Mouse (Mus musculus): ENCODE measurements around the gene Trappc6a. TPM values are rescaled to one million over a fixed set of nuclear protein-coding genes. Genes with fewer than 3 reads are reported as not detected.
"Not testable (repeated sequence)": the region's sequence is repeated elsewhere in the genome, so short reads cannot be mapped to it uniquely, and the experiment has no call there.

Trappc6a gene
- polyA plus RNA-seq, 2 experiments: 24.1 to 40.2 TPM

DNA sequence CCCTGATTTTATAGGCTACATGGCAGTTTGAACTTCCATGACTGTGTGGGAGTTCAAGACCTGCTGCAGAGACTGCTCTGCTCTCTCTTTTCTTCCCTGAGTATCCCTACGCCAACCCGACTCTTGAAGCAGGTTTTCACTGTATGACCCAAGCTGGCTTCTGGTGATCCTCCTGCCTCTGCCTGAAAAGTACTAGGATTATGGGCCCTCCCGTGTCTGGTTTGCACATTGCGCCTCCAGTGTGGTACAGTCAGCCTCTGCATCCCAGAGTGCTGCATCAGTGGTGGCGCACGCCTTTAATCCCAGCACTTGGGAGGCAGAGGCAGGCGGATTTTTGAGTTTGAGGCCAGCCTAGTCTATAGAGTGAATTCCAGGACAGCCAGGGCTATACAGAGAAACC, 1.6 kb downstream of the Trappc6a start:
- Histone ChIP-seq H3K27ac (no peak overlapping the region), H3K4me3 (ENCODE audit: insufficient read depth in 1 of 2, low read depth in 2 of 2, low read length in 2 of 2) (peak overlapping the region in 1 of 2 experiments; percentile 76; a peak in 1 of 4 replicates), H3K4me1 (replicated peaks; ENCODE audit: control insufficient read depth in 2 of 2, insufficient read depth in 2 of 2, low read length in 1 of 2) (peaks cover 7 to 13% of the 10 kb centered on the region in 2 experiments), H3K9me3 (ENCODE audit: control insufficient read depth, low read length) (no peaks in the 10 kb centered on the region), H3K27me3 (ENCODE audit: control insufficient read depth, insufficient read depth, low read length) (no peaks in the 10 kb centered on the region), H3K4me2 (ENCODE audit: low read depth) (peak overlapping the region; percentile 78), H3K9ac (replicated peaks) (no peak overlapping the region), H3K36me3 (replicated peaks; ENCODE audit: control insufficient read depth, insufficient read depth, low read depth) (no peaks in the 10 kb centered on the region)
- DNase-seq (ENCODE audit: low read depth in 3 of 3, low spot score in 3 of 3): no peak
- ATAC-seq (ENCODE audit: insufficient read depth): no peak
- TF ChIP-seq EP300 (IDR thresholded peaks at IDR 0.05; ENCODE audit: low read depth): no peak
- no peak for TF ChIP-seq CTCF (IDR thresholded peaks at IDR 0.05; ENCODE audit: low read depth)
- WGBS (ENCODE audit: insufficient replicate concordance): 73% methylated on average over 7 of the region's 7 CpGs

DNA sequence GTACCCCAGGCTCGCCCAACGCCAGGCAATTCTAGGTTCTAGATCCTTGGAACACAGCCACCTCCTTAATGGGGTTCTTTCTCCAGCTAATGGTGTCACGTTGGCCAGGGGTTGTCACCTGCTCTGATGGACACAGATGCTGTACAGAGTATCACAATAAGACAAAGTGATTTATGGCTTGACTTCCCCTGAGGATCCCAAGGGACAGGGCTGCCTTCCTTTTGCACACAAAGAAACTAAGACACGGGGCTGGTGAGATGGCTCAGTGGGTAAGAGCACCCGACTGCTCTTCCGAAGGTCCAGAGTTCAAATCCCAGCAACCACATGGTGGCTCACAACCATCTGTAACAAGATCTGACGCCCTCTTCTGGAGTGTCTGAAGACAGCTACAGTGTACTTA, 3.7 kb downstream of the Trappc6a start:
- WGBS (ENCODE audit: insufficient replicate concordance): 72% methylated on average over 6 of the region's 7 CpGs
- H3K9me3 ChIP-seq (ENCODE audit: control insufficient read depth, low read length); H3K4me2 ChIP-seq (ENCODE audit: low read depth); ATAC-seq (ENCODE audit: insufficient read depth); DNase-seq (ENCODE audit: low read depth in 3 of 3, low spot score in 3 of 3); H3K4me3 ChIP-seq (ENCODE audit: insufficient read depth in 1 of 2, low read depth in 2 of 2, low read length in 2 of 2); H3K9ac ChIP-seq (replicated peaks); H3K36me3 ChIP-seq (replicated peaks; ENCODE audit: control insufficient read depth, insufficient read depth, low read depth); H3K4me1 ChIP-seq (replicated peaks; ENCODE audit: control insufficient read depth in 2 of 2, insufficient read depth in 2 of 2, low read length in 1 of 2); H3K27ac ChIP-seq; H3K27me3 ChIP-seq (ENCODE audit: control insufficient read depth, insufficient read depth, low read length): not testable (repeated sequence)

DNA sequence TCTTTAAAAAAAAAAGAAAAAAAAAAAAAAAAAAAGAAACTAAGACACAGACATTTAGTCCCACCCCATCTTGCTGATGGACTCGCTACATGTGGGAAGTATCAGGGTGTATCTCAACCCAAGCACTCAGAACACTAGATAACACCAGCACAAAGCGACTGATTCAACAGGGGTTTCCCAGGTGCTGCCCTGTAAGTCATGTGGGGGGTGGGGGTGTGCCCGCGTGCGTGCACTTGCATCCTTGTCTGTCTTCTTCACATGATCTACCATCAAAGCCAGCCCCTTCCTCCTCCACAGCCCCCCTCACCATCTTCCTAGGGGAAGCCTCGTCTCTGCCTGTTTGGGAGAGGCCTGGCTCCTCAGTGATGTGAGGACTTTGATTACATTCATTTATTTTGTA, 4.2 kb downstream of the Trappc6a start:
- ATAC-seq (ENCODE audit: insufficient read depth) (no peak), DNase-seq (ENCODE audit: low read depth in 3 of 3, low spot score in 3 of 3) (no peak)
- WGBS (ENCODE audit: insufficient replicate concordance): 60% methylated on average over 6 of the region's 6 CpGs
- H3K9ac ChIP-seq (replicated peaks): no peak overlapping the region
- H3K4me1 ChIP-seq (replicated peaks; ENCODE audit: control insufficient read depth in 2 of 2, insufficient read depth in 2 of 2, low read length in 1 of 2): peaks cover 7 to 10% of the 10 kb centered on the region in 2 experiments
- no peaks in the 10 kb centered on the region for H3K36me3 ChIP-seq (replicated peaks; ENCODE audit: control insufficient read depth, insufficient read depth, low read depth)
- H3K27me3 ChIP-seq (ENCODE audit: control insufficient read depth, insufficient read depth, low read length): peaks cover 6% of the 10 kb centered on the region; the same call in 1 of the 2 replicates
- no peak overlapping the region for H3K4me3 ChIP-seq (ENCODE audit: insufficient read depth in 1 of 2, low read depth in 2 of 2, low read length in 2 of 2)
- H3K27ac ChIP-seq: no peak overlapping the region
- no peak overlapping the region for H3K4me2 ChIP-seq (ENCODE audit: low read depth)
- no peak for TF ChIP-seq CTCF (IDR thresholded peaks at IDR 0.05; ENCODE audit: low read depth)
- no peak for TF ChIP-seq EP300 (IDR thresholded peaks at IDR 0.05; ENCODE audit: low read depth)
- no peaks in the 10 kb centered on the region for H3K9me3 ChIP-seq (ENCODE audit: control insufficient read depth, low read length)

DNA sequence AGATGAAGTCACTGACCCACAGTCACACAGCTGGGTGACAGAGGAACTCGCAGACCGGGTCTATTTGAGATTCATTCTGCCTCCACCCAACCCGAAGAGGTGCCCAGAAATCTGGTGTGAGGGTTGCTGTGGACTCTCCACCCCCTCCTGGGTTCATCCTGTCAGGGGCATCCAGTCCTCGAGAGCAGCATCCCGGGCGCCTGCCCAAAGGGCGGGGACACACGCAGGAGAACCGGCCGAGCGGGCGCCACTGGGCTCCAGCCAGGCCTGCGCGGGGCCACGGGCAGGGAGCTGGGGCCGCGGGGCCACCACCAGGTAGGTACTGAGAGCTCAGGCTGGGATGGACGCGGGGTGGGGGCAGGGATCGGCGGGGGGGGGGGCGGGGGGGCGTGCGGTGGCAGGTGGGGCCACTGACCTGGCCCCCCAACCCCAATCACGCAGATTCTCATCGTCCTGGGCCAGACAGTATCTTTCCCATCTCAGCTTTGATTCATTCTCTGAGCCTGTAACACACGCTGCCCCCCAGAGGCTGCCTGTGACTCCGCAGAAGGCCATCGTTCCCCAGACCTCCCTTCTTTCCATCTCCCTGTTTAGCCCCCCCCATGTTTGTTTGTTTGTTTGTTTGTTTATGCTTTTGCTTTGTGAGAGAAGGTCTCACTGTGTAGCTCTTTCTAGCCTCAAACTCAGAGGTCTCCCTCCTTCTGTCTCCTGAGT, 9.6 kb downstream of the Trappc6a start, which contains the start of gene Nkpd1:
Nkpd1 (plus strand) TSS at position 187 of the 714 bp plus-strand sequence.
- no peak for DNase-seq (ENCODE audit: low read depth in 3 of 3, low spot score in 3 of 3)

DNA sequence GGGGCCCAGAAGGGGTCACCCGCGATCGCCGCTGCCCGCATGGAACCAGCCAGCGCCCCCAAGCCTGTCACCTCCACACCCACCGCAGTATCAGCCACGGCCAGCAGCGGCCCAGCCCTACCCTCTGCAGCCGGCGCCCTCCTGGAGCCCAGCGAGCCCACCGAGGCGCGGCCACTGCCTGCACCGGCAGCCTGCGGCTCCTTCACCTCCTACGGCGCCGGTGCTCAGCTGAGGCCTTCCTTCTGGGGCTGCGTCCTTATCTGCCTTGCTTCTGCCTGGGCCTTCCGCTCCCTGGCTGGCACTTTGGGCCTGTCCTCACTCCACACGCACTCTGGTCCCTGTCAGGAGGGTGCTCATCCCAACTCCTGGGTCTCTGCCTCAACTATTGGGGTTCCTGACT, 11.8 kb downstream of the Trappc6a start:
- ATAC-seq (ENCODE audit: insufficient read depth) (no peak), DNase-seq (ENCODE audit: low read depth in 3 of 3, low spot score in 3 of 3) (no peak)
- Histone ChIP-seq H3K4me3 (ENCODE audit: insufficient read depth in 1 of 2, low read depth in 2 of 2, low read length in 2 of 2) (peak overlapping the region in 1 of 2 experiments; percentile 16; a peak in 1 of 4 replicates), H3K27ac (no peak overlapping the region), H3K27me3 (ENCODE audit: control insufficient read depth, insufficient read depth, low read length) (peaks cover 81% of the 10 kb centered on the region), H3K4me2 (ENCODE audit: low read depth) (peak overlapping the region; percentile 39), H3K9me3 (ENCODE audit: control insufficient read depth, low read length) (no peaks in the 10 kb centered on the region), H3K36me3 (replicated peaks; ENCODE audit: control insufficient read depth, insufficient read depth, low read depth) (no peaks in the 10 kb centered on the region), H3K4me1 (replicated peaks; ENCODE audit: control insufficient read depth in 2 of 2, insufficient read depth in 2 of 2, low read length in 1 of 2) (no peaks in the 10 kb centered on the region), H3K9ac (replicated peaks) (no peak overlapping the region; the same call in 1 of the 2 replicates)
- no peak for TF ChIP-seq CTCF (IDR thresholded peaks at IDR 0.05; ENCODE audit: low read depth)
- TF ChIP-seq EP300 (IDR thresholded peaks at IDR 0.05; ENCODE audit: low read depth): no peak
- 6% methylated on average over 23 of the region's 23 CpGs for WGBS (ENCODE audit: insufficient replicate concordance)

More for the DNA sequence above, 9.6 kb downstream of the Trappc6a start, which contains the start of gene Nkpd1:
- Histone ChIP-seq H3K9me3 (ENCODE audit: control insufficient read depth, low read length) (no peaks in the 10 kb centered on the region), H3K9ac (replicated peaks) (no peak within 1 kb of the TSS), H3K36me3 (replicated peaks; ENCODE audit: control insufficient read depth, insufficient read depth, low read depth) (no peaks in the 10 kb centered on the region), H3K4me2 (ENCODE audit: low read depth) (no peak within 1 kb of the TSS), H3K4me1 (replicated peaks; ENCODE audit: control insufficient read depth in 2 of 2, insufficient read depth in 2 of 2, low read length in 1 of 2) (no peaks in the 10 kb centered on the region), H3K27me3 (ENCODE audit: control insufficient read depth, insufficient read depth, low read length) (peaks cover 59% of the 10 kb centered on the region), H3K4me3 (ENCODE audit: insufficient read depth in 1 of 2, low read depth in 2 of 2, low read length in 2 of 2) (no peak within 1 kb of the TSS), H3K27ac (no peak within 1 kb of the TSS)
- 3% methylated on average over 26 of the region's 29 CpGs for WGBS (ENCODE audit: insufficient replicate concordance)
- no peak for ATAC-seq (ENCODE audit: insufficient read depth)
- TF ChIP-seq EP300 (IDR thresholded peaks at IDR 0.05; ENCODE audit: low read depth) (no peak), CTCF (IDR thresholded peaks at IDR 0.05; ENCODE audit: low read depth) (peak; percentile 49)
